Mouse (Mus musculus) lung, embryonic 14.5 days (tissue): Measurements from ENCODE around the gene Ppp1r18. TPM values are rescaled to one million over a fixed set of nuclear protein-coding genes. Genes with fewer than 3 reads are reported as not detected.

Source experiments
- ATAC-seq: fragments of 200-750 bp; cut with Nextera tagmentation; 2 replicates; pipeline ENCODE4 v1.8.0; 2017; ENCODE audit warnings: mild to moderate bottlenecking, moderate TSS enrichment, moderate library complexity; ENCODE audit not compliant: insufficient read depth
- DNase-seq: peaks from one replicate; pipeline ENCODE4 v3.0.0-alpha.2; 2015
- H3K27ac ChIP-seq: fragments of 300-500 bp; sonication (generic); 2 replicates; pipeline ENCODE4 v1.5.1; 2014; ENCODE audit warnings: low read depth, mild to moderate bottlenecking, moderate library complexity
- H3K27me3 ChIP-seq: fragments of 300-500 bp; sonication (generic); 2 replicates; pipeline ENCODE4 v1.6.1; 2014; ENCODE audit warnings: low read length, control low read depth; ENCODE audit not compliant: insufficient read depth
- H3K36me3 ChIP-seq: fragments of 300-500 bp; sonication (generic); 2 replicates; pipeline ENCODE4 v1.6.1; 2014; ENCODE audit warnings: control low read depth; ENCODE audit not compliant: insufficient read depth
- H3K4me1 ChIP-seq: fragments of 300-500 bp; sonication (generic); 2 replicates; pipeline ENCODE4 v1.6.1; 2014; ENCODE audit warnings: antibody characterized with exemption, control low read depth; ENCODE audit not compliant: insufficient read depth
- H3K4me2 ChIP-seq: fragments of 300-500 bp; sonication (generic); 2 replicates; pipeline ENCODE4 v1.6.1; 2014; ENCODE audit warnings: mild to moderate bottlenecking
- H3K4me3 ChIP-seq: fragments of 300-500 bp; sonication (generic); 2 replicates; pipeline ENCODE4 v1.5.1; 2014; ENCODE audit warnings: low read depth, low read length
- H3K9ac ChIP-seq: fragments of 300-500 bp; sonication (generic); 2 replicates; pipeline ENCODE4 v1.6.1; 2014
- H3K9me3 ChIP-seq: fragments of 300-500 bp; sonication (generic); 2 replicates; pipeline ENCODE4 v1.6.1; 2016; ENCODE audit warnings: low read depth, low read length, control low read depth
- CTCF ChIP-seq: IDR thresholded peaks from 2 replicates; pipeline ENCODE4 v1.5.1; 2016; ENCODE audit warnings: antibody characterized with exemption, low read depth
- WGBS: fragments of 180-500 bp; shearing (Covaris S2); extraction: QIAGEN DNeasy Blood & Tissue Kit; methylation state at CpG from one replicate; pipeline ENCODE4 v1.1.7; 2014; 5-methylcytosine and 5-hydroxymethylcytosine counted together
- polyA plus RNA-seq: library from polyadenylated mRNA; unstranded; fragments of >200 nt; fragmentation: Nextera tagmentation; extraction: Ambion mirVana; gene quantifications from 2 replicates; pipeline ENCODE4 v1.2.1, GENCODE M21; 2014

Ppp1r18 gene
- polyA plus RNA-seq, 1 experiment from 2014 or later = 24.0 TPM

- peak; percentile 95 for ATAC-seq
- Histone ChIP-seq H3K4me2 (peak within 1 kb of the TSS; percentile 100), H3K36me3 (peaks cover 39% of the 10 kb centered on the region), H3K4me3 (peak within 1 kb of the TSS; percentile 79), H3K27ac (peak within 1 kb of the TSS; percentile 99), H3K4me1 (peaks cover 11% of the 10 kb centered on the region), H3K9me3 (no peaks in the 10 kb centered on the region), H3K9ac (peak within 1 kb of the TSS; percentile 96), H3K27me3 (no peaks in the 10 kb centered on the region)
- peak; percentile 78 for TF ChIP-seq CTCF
- WGBS = under 1% methylated on average over 83 of the region's 83 CpGs
- peak; percentile 100 for DNase-seq
Observed at GRCm38 (mm10) chr17:35916297-35917142, 51.1 kb downstream of the Ppp1r18 start, which contains the start of the genes Mrps18b and Ppp1r10. Gene Mrps18b, minus strand, starts transcription at chr17:35916389. Gene Ppp1r10, plus strand, starts transcription at chr17:35916434.

- H3K27me3 ChIP-seq = no peaks in the 10 kb centered on the region
- peak overlapping the region; percentile 100 for H3K4me2 ChIP-seq
- H3K4me3 ChIP-seq = peak overlapping the region; percentile 79
- peak overlapping the region; percentile 96 for H3K9ac ChIP-seq
- H3K9me3 ChIP-seq = no peaks in the 10 kb centered on the region
- no peak for TF ChIP-seq CTCF
- peak overlapping the region; percentile 99 for H3K27ac ChIP-seq
- peaks cover 35% of the 10 kb centered on the region for H3K36me3 ChIP-seq
- ATAC-seq = no peak
- H3K4me1 ChIP-seq = peaks cover 11% of the 10 kb centered on the region
- 0% methylated on average over 8 of the region's 8 CpGs for WGBS
- DNase-seq = peak; percentile 58
Observed at GRCm38 (mm10) chr17:35917143-35917462, 51.7 kb downstream of the Ppp1r18 start.

DNA sequence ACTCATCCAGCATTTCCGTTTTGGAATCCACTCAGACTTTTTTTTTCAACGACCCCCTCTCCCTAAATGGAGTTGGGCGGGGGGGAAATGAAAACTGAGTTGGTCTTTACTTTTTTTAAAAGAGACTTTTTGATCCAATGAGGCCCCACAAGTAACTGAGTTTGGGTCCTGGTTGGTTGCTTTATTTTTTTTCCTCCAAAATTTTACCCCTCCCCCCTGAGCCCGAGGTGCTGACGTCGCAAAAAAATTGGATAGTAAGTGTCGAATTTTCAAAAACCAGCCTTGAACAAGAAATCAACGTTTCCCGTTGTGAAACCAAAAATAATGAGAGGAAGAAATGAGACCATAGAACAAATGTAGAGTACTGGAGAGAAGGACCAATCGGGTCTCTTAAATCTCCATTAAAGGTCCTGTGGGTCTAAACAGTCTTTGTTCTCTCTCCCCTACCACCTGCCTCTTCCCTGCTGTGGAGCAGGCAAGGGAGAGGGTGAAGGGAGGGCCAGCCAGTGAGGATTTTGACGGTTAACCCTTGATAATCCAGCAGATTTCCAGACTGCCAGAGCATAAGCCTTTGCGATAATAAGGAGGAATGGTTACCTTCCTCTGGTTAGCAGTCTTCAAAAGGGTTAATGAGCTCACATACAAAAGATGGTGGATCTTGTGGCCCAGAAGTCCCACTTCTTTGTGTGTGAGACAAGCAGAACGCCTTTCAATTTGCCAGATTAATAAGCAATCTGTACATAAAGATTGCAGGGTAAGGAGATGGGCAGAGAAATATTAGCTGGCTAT is 52.3 kb downstream of the Ppp1r18 start:
- no peak for TF ChIP-seq CTCF
- peak; percentile 77 for DNase-seq
- H3K4me1 ChIP-seq = peaks cover 11% of the 10 kb centered on the region
- H3K36me3 ChIP-seq = peaks cover 32% of the 10 kb centered on the region
- H3K9me3 ChIP-seq = no peaks in the 10 kb centered on the region
- peak overlapping the region; percentile 79 for H3K4me3 ChIP-seq
- H3K4me2 ChIP-seq = peak overlapping the region; percentile 100
- no peak for ATAC-seq
- no peaks in the 10 kb centered on the region for H3K27me3 ChIP-seq
- H3K27ac ChIP-seq = peak overlapping the region; percentile 99
- H3K9ac ChIP-seq = peak overlapping the region; percentile 96
- WGBS = 0% methylated on average over 13 of the region's 13 CpGs

DNA sequence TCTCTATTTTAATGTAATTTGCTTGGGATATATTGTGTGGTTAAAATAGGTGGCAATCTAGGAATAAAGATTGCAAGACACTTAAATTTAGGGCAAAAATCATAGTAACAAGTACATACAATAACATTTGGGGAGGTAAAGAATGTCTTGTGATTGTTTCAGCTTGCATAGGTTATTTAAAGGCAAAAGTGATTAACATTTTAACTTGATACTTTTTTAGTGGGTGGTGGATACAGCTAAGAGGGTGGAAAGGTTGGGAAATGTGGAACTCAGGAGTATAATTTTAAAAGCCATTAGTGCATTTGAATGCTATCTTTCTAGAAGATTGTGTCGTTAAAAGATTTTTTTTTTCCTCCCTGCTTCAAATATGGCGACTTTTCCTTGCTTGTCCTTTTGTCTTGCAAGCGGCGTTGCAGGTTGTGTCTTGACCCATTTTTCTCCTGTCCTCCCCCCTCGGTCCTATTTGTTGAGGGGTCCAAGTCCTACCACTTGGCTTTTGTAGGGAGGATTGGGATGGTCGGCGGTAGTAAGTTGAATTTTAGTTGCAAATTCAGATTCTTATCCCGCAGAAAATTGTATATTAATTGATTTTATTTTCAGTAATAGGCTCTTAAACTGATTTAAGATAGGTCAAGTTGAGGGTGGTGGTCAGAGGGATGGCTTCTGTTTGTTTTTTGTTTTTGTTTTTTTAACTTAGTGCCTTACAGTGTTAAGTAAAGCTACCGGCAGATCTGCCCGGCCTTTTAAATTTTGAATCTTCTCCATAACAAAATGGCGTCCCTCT is 53.1 kb downstream of the Ppp1r18 start:
- Histone ChIP-seq H3K9me3 (no peaks in the 10 kb centered on the region), H3K27ac (peak overlapping the region; percentile 99), H3K4me2 (peak overlapping the region; percentile 100), H3K4me1 (peaks cover 11% of the 10 kb centered on the region), H3K9ac (peak overlapping the region; percentile 96), H3K36me3 (peaks cover 29% of the 10 kb centered on the region), H3K27me3 (no peaks in the 10 kb centered on the region), H3K4me3 (peak overlapping the region; percentile 79)
- 1% methylated on average over 11 of the region's 11 CpGs for WGBS
- no peak for TF ChIP-seq CTCF
- no peak for ATAC-seq
- peak; percentile 81 for DNase-seq

DNA sequence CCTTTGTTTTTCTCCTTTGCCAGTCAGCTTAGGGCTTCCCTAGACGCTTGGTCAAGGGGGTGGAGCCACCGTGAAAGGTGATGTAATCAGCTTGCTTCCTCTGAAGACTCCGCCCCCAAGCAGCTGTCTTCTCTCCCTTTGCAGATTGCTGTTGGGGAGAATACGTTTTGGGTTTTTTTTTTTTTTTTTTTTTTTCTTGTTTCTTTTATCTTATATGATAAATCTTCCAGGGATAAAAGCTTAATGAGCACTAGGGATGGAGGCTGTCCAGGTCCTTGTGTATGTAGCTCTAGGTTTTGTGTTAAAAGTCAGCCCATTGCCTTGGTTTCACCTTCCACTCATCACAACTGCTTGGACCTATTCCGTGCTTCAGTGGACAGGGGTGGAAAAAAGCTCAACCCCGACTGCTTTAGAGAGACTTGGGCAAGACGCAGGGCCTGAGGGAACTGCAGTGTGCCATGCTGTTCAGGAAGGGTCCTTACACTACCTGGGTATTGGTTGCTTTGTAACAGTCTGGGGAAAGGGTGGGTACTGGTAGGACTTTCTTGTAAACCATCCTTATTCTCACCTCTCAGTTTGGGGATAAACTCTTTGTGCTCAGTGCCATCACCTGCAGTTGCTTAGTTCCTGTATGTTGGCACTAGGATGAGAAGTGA is 53.8 kb downstream of the Ppp1r18 start:
- Histone ChIP-seq H3K27ac (peak overlapping the region; percentile 99), H3K4me1 (peaks cover 11% of the 10 kb centered on the region), H3K27me3 (no peaks in the 10 kb centered on the region), H3K4me3 (peak overlapping the region; percentile 79), H3K4me2 (peak overlapping the region; percentile 100), H3K9ac (peak overlapping the region; percentile 96), H3K36me3 (peaks cover 33% of the 10 kb centered on the region), H3K9me3 (no peaks in the 10 kb centered on the region)
- ATAC-seq = peak; percentile 38
- peak; percentile 100 for DNase-seq
- 7% methylated on average over 7 of the region's 7 CpGs for WGBS
- no peak for TF ChIP-seq CTCF

- 38% methylated on average over 6 of the region's 6 CpGs for WGBS
- DNase-seq = peak; percentile 22
- peak overlapping the region; percentile 100 for H3K4me2 ChIP-seq
- peak overlapping the region; percentile 96 for H3K9ac ChIP-seq
- H3K9me3 ChIP-seq = no peaks in the 10 kb centered on the region
- peak overlapping the region; percentile 99 for H3K27ac ChIP-seq
- no peak for ATAC-seq
- no peaks in the 10 kb centered on the region for H3K27me3 ChIP-seq
- peaks cover 11% of the 10 kb centered on the region for H3K4me1 ChIP-seq
- no peak for TF ChIP-seq CTCF
- H3K4me3 ChIP-seq = peak overlapping the region; percentile 79; the same call in 1 of the 2 replicates
- peaks cover 35% of the 10 kb centered on the region for H3K36me3 ChIP-seq
Observed at GRCm38 (mm10) chr17:35919864-35920301, 54.5 kb downstream of the Ppp1r18 start.
